Mouse (Mus musculus): ENCODE data around the gene Gas7. TPM values are rescaled to one million over a fixed set of nuclear protein-coding genes. Genes with fewer than 3 reads are reported as not detected.

The Gas7 gene
- polyA plus RNA-seq, 1 experiment from 2014 or later, result 2.7 TPM

DNA sequence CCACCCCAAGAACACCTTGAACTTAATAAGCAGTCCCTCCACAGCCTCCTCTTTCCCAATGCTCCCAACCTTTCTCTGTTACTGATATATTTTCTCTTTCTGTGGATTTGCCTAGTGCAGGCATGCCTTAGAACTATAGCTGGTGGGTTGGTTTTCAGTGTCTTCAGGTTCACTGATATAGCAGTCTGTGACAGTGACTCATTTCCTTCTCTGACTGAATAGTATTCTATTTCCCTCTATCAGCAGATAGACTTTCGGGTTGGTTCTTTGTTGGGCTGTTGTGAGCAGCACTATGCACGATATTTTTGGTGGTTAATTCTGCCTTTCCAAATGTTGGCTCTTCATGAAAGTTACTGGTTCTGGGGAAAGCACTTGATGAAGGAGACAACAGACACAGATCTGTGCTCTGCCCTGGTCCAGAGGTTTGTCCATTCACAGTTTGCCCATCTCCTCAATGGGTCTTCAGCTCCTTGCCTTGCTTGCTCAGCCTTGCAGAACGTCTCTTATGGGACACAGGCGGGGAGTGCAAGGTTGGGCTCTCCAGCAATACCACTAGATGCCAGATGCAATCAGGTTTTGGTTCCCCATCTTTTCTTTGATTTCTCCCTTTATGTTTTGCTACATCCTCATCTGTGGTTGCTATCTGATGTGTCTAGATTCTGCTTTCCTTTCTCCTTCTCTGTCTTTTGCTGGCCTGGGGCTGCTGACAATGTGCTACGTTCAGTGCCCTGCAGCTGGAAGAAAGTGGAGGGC is 25.1 kb downstream of the Gas7 start:
- H3K27me3 ChIP-seq (ENCODE audit: insufficient read depth, low read length), result no peaks in the 10 kb centered on the region
- H3K9ac ChIP-seq (replicated peaks), result no peak overlapping the region
- peaks cover 21% of the 10 kb centered on the region for H3K4me1 ChIP-seq (ENCODE audit: insufficient read depth)
- no peak overlapping the region for H3K27ac ChIP-seq (ENCODE audit: low read depth)
- whole genome bisulfite sequencing (ENCODE audit: insufficient replicate concordance), result 49% methylated on average over 5 of the region's 5 CpGs
- DNase-seq (no peak), ATAC-seq (no peak)
- no peaks in the 10 kb centered on the region for H3K9me3 ChIP-seq (ENCODE audit: low read length)
- TF ChIP-seq CTCF (IDR thresholded peaks at IDR 0.05; ENCODE audit: low read depth), result no peak
- no peak for TF ChIP-seq EP300 (IDR thresholded peaks at IDR 0.05; ENCODE audit: low read depth)
- H3K4me2 ChIP-seq (ENCODE audit: low read depth, low read length), result no peak overlapping the region
- no peak overlapping the region for H3K4me3 ChIP-seq (ENCODE audit: low read depth, low read length)
- H3K36me3 ChIP-seq (replicated peaks; ENCODE audit: insufficient read depth, low read length), result no peaks in the 10 kb centered on the region

DNA sequence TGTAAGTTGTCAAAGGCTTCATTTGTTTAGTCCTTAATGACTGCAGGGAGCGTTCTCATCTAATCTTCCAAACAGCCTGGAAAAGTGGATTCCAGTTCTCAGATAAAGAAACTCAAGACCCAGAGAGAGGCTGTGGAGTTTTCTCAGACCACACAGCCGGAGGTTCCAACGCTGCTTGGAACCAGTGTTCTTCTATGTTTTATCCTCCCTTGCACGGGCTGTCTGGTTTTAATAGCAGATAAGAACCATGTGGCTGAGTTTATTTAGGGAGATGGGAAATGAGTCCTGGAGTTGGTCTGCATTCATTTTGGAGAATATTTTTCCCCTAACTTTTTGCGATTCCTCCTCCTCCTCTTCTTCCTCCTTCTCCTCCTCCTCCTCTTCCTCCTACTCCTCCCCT is 26.5 kb downstream of the Gas7 start:
- Histone ChIP-seq H3K9me3 (ENCODE audit: low read length) (no peaks in the 10 kb centered on the region), H3K4me2 (ENCODE audit: low read depth, low read length) (no peak overlapping the region), H3K9ac (replicated peaks) (no peak overlapping the region), H3K27me3 (ENCODE audit: insufficient read depth, low read length) (no peaks in the 10 kb centered on the region), H3K4me3 (ENCODE audit: low read depth, low read length) (no peak overlapping the region), H3K36me3 (replicated peaks; ENCODE audit: insufficient read depth, low read length) (no peaks in the 10 kb centered on the region), H3K4me1 (ENCODE audit: insufficient read depth) (peaks cover 21% of the 10 kb centered on the region), H3K27ac (ENCODE audit: low read depth) (no peak overlapping the region; the same call in 1 of the 2 replicates)
- DNase-seq (no peak), ATAC-seq (no peak)
- 73% methylated on average over 5 of the region's 5 CpGs for WGBS (ENCODE audit: insufficient replicate concordance)
- TF ChIP-seq EP300 (IDR thresholded peaks at IDR 0.05; ENCODE audit: low read depth), result no peak

DNA sequence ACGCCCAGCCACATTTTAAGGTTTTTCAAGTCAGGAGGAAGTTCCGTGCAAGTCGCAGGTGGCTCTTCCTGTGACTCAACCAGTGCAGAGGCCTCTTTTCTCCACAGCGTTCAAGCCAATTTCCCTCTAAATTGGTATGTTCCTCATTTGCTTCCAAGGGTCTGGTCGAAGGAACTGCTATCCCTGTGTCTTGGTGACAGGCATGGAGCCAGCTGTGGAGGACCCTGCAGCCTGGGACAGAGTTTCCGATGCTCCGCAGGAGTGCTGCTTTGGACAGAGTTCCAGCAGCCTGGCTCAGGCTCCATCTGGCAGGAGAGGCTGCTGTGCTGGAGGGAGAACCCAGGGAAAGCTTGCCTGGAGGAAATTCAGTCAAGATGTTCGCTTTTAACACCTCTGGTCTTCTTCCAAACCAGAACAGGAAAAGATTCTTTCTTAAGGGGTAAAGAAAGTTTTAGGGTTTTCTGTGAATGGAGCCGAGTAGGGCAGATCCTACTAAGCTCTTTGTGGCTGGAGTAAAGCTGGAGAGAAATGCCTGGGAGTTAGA is 27.1 kb downstream of the Gas7 start:
- H3K4me2 ChIP-seq (ENCODE audit: low read depth, low read length), result no peak overlapping the region
- ATAC-seq, result no peak
- no peaks in the 10 kb centered on the region for H3K27me3 ChIP-seq (ENCODE audit: insufficient read depth, low read length)
- H3K9ac ChIP-seq (replicated peaks), result no peak overlapping the region
- peak; percentile 24 for DNase-seq
- no peaks in the 10 kb centered on the region for H3K36me3 ChIP-seq (replicated peaks; ENCODE audit: insufficient read depth, low read length)
- no peaks in the 10 kb centered on the region for H3K9me3 ChIP-seq (ENCODE audit: low read length)
- WGBS (ENCODE audit: insufficient replicate concordance), result 40% methylated on average over 9 of the region's 9 CpGs
- H3K4me1 ChIP-seq (ENCODE audit: insufficient read depth), result peaks cover 21% of the 10 kb centered on the region
- no peak overlapping the region; the same call in 1 of the 2 replicates for H3K27ac ChIP-seq (ENCODE audit: low read depth)
- no peak overlapping the region for H3K4me3 ChIP-seq (ENCODE audit: low read depth, low read length)
- TF ChIP-seq CTCF (IDR thresholded peaks at IDR 0.05; ENCODE audit: low read depth) (no peak), EP300 (IDR thresholded peaks at IDR 0.05; ENCODE audit: low read depth) (no peak)

DNA sequence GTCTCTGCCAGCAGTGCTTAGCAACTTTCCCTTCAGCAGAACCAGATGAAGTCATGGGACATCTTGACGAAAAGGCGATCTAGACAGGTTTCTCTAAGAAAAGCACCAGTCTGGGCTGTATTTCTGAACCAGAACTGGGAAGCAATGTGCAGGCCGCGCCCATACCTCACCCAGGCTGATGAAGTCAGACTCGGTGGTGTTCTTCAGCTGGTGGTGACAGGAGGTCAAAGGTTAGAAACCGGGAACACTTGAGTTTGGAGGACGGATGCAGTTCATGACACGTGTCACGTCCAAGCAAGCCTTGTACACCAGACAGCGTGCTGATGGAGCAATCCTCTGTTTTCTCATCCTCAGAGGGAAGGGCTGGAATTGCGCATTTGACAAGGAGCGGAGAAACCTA is 32.9 kb downstream of the Gas7 start:
- Histone ChIP-seq H3K4me2 (ENCODE audit: low read depth, low read length) (no peak overlapping the region), H3K9me3 (ENCODE audit: low read length) (no peaks in the 10 kb centered on the region), H3K4me1 (ENCODE audit: insufficient read depth) (no peaks in the 10 kb centered on the region), H3K27me3 (ENCODE audit: insufficient read depth, low read length) (no peaks in the 10 kb centered on the region), H3K27ac (ENCODE audit: low read depth) (no peak overlapping the region), H3K36me3 (replicated peaks; ENCODE audit: insufficient read depth, low read length) (no peaks in the 10 kb centered on the region), H3K9ac (replicated peaks) (no peak overlapping the region), H3K4me3 (ENCODE audit: low read depth, low read length) (no peak overlapping the region)
- WGBS (ENCODE audit: insufficient replicate concordance), result 74% methylated on average over 12 of the region's 12 CpGs
- ATAC-seq (no peak), DNase-seq (no peak)
- TF ChIP-seq EP300 (IDR thresholded peaks at IDR 0.05; ENCODE audit: low read depth) (no peak), CTCF (IDR thresholded peaks at IDR 0.05; ENCODE audit: low read depth) (no peak)

DNA sequence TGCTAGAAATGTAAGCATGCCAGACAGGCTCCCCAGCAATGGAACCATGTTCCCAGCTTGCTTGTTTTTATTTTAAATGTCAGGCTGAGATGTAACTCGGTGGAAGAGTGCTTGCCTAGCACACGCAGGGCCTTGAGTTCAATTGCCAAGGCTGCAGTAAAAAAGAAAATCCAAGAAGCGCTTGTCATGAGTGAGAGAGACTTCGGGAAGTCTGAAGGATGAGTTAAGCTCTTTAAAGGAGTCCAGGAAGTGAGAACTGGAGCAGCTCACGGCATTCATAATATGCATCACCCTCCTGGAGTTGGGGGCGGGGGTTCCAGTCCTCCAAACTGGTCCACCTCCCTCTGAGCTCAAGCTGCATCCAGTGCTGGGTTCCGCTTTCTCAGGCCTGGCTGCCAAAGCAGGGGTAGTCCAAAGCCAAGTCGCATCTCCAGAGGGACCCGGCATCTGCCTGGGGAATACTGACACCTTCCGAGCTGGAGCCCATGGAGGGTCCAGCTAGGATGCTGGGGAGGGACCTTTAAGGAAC is 34.5 kb downstream of the Gas7 start:
- no peak overlapping the region for H3K4me3 ChIP-seq (ENCODE audit: low read depth, low read length)
- H3K4me2 ChIP-seq (ENCODE audit: low read depth, low read length), result no peak overlapping the region
- 0 out of 2 replicates have a peak, but pooled peaks cover 4% of the 10 kb centered on the region for H3K4me1 ChIP-seq (ENCODE audit: insufficient read depth)
- TF ChIP-seq EP300 (IDR thresholded peaks at IDR 0.05; ENCODE audit: low read depth), result no peak
- no peak for TF ChIP-seq CTCF (IDR thresholded peaks at IDR 0.05; ENCODE audit: low read depth)
- H3K36me3 ChIP-seq (replicated peaks; ENCODE audit: insufficient read depth, low read length), result no peaks in the 10 kb centered on the region
- ATAC-seq (no peak), DNase-seq (no peak)
- no peaks in the 10 kb centered on the region for H3K9me3 ChIP-seq (ENCODE audit: low read length)
- no peak overlapping the region for H3K27ac ChIP-seq (ENCODE audit: low read depth)
- no peaks in the 10 kb centered on the region for H3K27me3 ChIP-seq (ENCODE audit: insufficient read depth, low read length)
- WGBS (ENCODE audit: insufficient replicate concordance), result 71% methylated on average over 10 of the region's 10 CpGs
- H3K9ac ChIP-seq (replicated peaks), result no peak overlapping the region

DNA sequence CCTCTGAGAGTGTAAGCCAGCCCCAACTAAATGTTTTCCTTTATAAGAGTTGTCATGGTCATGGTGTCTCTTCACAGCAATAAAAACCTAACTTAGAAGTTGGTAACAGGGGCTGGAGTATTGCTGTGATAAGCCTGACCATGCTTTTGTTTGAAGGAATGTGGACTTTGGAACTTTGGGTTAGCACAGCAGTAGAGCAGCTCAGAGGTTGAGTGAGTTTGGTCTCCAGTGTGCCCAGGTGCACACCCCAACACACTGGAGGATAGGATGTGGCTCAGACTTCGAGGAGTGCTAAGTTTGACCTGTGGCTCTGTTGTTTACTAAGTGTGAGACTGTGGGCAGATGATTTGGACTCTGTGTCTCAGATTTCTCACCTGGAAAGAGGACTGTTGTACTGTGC is 41.6 kb downstream of the Gas7 start:
- WGBS (ENCODE audit: insufficient replicate concordance), result 52% methylated on average over 1 of the region's 1 CpGs
- no peak overlapping the region for H3K4me3 ChIP-seq (ENCODE audit: low read depth, low read length)
- H3K36me3 ChIP-seq (replicated peaks; ENCODE audit: insufficient read depth, low read length), result no peaks in the 10 kb centered on the region
- H3K4me1 ChIP-seq (ENCODE audit: insufficient read depth), result peaks cover 6% of the 10 kb centered on the region; the same call in 1 of the 2 replicates
- no peak overlapping the region for H3K9ac ChIP-seq (replicated peaks)
- H3K27me3 ChIP-seq (ENCODE audit: insufficient read depth, low read length), result no peaks in the 10 kb centered on the region
- no peak for DNase-seq
- no peak overlapping the region for H3K4me2 ChIP-seq (ENCODE audit: low read depth, low read length)
- H3K9me3 ChIP-seq (ENCODE audit: low read length), result no peaks in the 10 kb centered on the region
- ATAC-seq, result no peak
- TF ChIP-seq EP300 (IDR thresholded peaks at IDR 0.05; ENCODE audit: low read depth), result no peak
- no peak for TF ChIP-seq CTCF (IDR thresholded peaks at IDR 0.05; ENCODE audit: low read depth)
- no peak overlapping the region for H3K27ac ChIP-seq (ENCODE audit: low read depth)
